Mouse (Mus musculus) myocyte (in vitro differentiated cells): ENCODE data around the gene Npw.

ENCODE experiments used
- MYOG ChIP-seq, 3 experiments: IDR thresholded peaks; one replicate each; pipeline ENCODE4 v1.6.1; 2011; ENCODE audit warnings: control low read depth in 2 of 3, low read depth in 2 of 3, mild to moderate bottlenecking in 2 of 3; ENCODE audit not compliant: insufficient read length in 2 of 3, control insufficient read depth in 1 of 3, insufficient read depth in 1 of 3
- POLR2AphosphoS2 ChIP-seq: IDR thresholded peaks from one replicate; pipeline ENCODE4 v1.6.1; 2011; ENCODE audit warnings: low read depth, control low read depth; ENCODE audit not compliant: insufficient read length
- TCF12 ChIP-seq: IDR thresholded peaks from one replicate; pipeline ENCODE4 v1.6.1; 2011; ENCODE audit warnings: mild to moderate bottlenecking, control low read depth; ENCODE audit not compliant: poor library complexity, insufficient read depth, severe bottlenecking

GRCm38 (mm10) chr17:24706982-24707800 is 48.9 kb upstream of the Npw start, which contains the start of gene Tbl3:
- TF ChIP-seq MYOG (IDR thresholded peaks at IDR 0.05; ENCODE audit: control insufficient read depth in 1 of 3, insufficient read depth in 1 of 3, insufficient read length in 2 of 3, low read depth in 2 of 3) (peak in 1 of 3 experiments; percentile 10), TCF12 (no peak), POLR2AphosphoS2 (peak; percentile 94)
